Mouse (Mus musculus): ENCODE measurements around the gene Ppp1r32. TPM values are rescaled to one million over a fixed set of nuclear protein-coding genes. Genes with fewer than 3 reads are reported as not detected.

Ppp1r32 gene
- polyA plus RNA-seq, 1 experiment from 2014 or later: 0.15 TPM

DNA sequence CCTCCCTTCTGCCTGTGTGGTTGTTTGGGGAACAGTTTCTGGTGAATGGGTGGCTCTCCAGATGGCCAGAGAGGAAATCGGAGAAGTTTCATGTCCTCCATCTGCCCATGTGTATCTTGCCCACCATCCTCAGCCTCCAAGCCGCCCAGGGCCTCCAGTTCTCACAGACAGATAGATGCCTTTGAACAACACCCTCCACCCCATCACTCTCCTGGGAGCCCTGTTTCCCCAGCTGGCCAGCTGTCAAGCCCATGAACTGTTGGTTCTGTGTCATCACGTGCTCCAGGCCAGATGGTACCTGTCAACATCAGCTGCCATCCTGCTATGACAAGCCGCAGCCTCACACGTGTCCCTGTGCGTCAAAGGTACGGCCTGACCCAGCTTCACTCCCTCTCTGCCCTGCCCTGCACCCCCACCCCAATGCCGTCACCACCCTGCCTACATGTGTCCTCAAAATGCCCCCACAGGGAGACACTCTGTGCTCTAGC is 13.5 kb downstream of the Ppp1r32 start:
- DNase-seq (peak; percentile 55), ATAC-seq (peak; percentile 73)
- no peak overlapping the region for H3K9ac ChIP-seq (replicated peaks)
- peak overlapping the region; percentile 24; the same call in 1 of the 2 replicates for H3K27ac ChIP-seq (ENCODE audit: low read depth)
- H3K4me1 ChIP-seq (ENCODE audit: insufficient read depth): 0 out of 2 replicates have a peak, but pooled peaks cover 1% of the 10 kb centered on the region
- 52% methylated on average over 8 of the region's 8 CpGs for WGBS (ENCODE audit: insufficient replicate concordance)
- no peak overlapping the region for H3K4me3 ChIP-seq (ENCODE audit: low read depth, low read length)
- H3K4me2 ChIP-seq (ENCODE audit: low read depth, low read length): no peak overlapping the region
- H3K36me3 ChIP-seq (replicated peaks; ENCODE audit: insufficient read depth, low read length): no peaks in the 10 kb centered on the region
- TF ChIP-seq CTCF (IDR thresholded peaks at IDR 0.05; ENCODE audit: low read depth) (no peak), EP300 (IDR thresholded peaks at IDR 0.05; ENCODE audit: low read depth) (no peak)
- no peaks in the 10 kb centered on the region for H3K27me3 ChIP-seq (ENCODE audit: insufficient read depth, low read length)
- H3K9me3 ChIP-seq (ENCODE audit: low read length): no peaks in the 10 kb centered on the region

DNA sequence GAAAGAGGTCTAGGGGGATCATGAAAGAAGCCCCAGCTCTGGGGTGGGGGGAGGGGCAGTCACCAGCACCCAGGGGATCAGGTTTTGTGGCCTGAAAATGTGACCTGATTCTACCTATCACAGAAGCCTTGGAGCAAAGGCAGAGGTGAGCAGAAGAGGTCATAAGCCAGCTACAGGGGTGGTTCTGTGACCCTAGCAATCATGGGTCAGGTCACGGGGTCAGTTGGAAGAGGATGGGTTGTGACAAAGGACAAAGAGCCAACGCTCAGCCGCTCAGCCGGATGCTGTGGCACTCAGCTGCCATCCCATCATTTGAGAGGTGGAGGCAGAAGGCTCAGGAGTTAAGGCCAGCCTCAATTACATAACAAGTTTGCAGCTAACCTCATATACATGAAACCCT is 18.3 kb downstream of the Ppp1r32 start:
- Histone ChIP-seq H3K4me2 (ENCODE audit: low read depth, low read length) (no peak overlapping the region), H3K27ac (ENCODE audit: low read depth) (no peak overlapping the region), H3K9ac (replicated peaks) (no peak overlapping the region), H3K27me3 (ENCODE audit: insufficient read depth, low read length) (peaks cover 20% of the 10 kb centered on the region), H3K36me3 (replicated peaks; ENCODE audit: insufficient read depth, low read length) (no peaks in the 10 kb centered on the region), H3K9me3 (ENCODE audit: low read length) (no peaks in the 10 kb centered on the region), H3K4me1 (ENCODE audit: insufficient read depth) (0 out of 2 replicates have a peak, but pooled peaks cover 3% of the 10 kb centered on the region), H3K4me3 (ENCODE audit: low read depth, low read length) (no peak overlapping the region)
- no peak for ATAC-seq
- no peak for DNase-seq
- no peak for TF ChIP-seq EP300 (IDR thresholded peaks at IDR 0.05; ENCODE audit: low read depth)
- TF ChIP-seq CTCF (IDR thresholded peaks at IDR 0.05; ENCODE audit: low read depth): no peak
- whole genome bisulfite sequencing (ENCODE audit: insufficient replicate concordance): 38% methylated on average over 4 of the region's 4 CpGs

DNA sequence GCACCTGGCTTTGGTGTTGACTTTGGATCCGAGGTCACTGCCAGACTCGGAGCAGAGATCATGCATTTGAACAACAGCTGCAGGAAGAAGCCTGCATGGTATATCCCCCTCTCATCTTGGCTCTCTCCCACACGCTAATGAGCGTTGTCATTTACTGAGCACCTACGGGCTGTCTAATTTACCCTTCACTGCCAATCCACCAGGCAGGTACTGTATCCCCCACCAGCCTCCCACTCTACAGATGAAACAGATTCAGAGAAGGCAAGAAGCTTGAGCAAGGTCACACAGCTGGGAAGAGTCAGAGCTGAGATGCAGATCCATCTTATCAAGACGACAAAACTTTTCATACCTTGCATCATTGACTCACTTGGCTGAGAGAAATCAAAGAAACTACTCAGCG is 21.1 kb downstream of the Ppp1r32 start:
- Histone ChIP-seq H3K36me3 (replicated peaks; ENCODE audit: insufficient read depth, low read length) (no peaks in the 10 kb centered on the region), H3K27me3 (ENCODE audit: insufficient read depth, low read length) (peaks cover 47% of the 10 kb centered on the region), H3K9ac (replicated peaks) (no peak overlapping the region), H3K4me3 (ENCODE audit: low read depth, low read length) (no peak overlapping the region), H3K9me3 (ENCODE audit: low read length) (no peaks in the 10 kb centered on the region), H3K4me2 (ENCODE audit: low read depth, low read length) (no peak overlapping the region), H3K4me1 (ENCODE audit: insufficient read depth) (peaks cover 13% of the 10 kb centered on the region; the same call in 1 of the 2 replicates), H3K27ac (ENCODE audit: low read depth) (no peak overlapping the region)
- ATAC-seq (no peak), DNase-seq (no peak)
- TF ChIP-seq CTCF (IDR thresholded peaks at IDR 0.05; ENCODE audit: low read depth) (no peak), EP300 (IDR thresholded peaks at IDR 0.05; ENCODE audit: low read depth) (no peak)
- 45% methylated on average over 7 of the region's 7 CpGs for WGBS (ENCODE audit: insufficient replicate concordance)

GRCm38 (mm10) chr19:10459907-10460306 is 22.8 kb downstream of the Ppp1r32 start:
- Histone ChIP-seq H3K4me2 (ENCODE audit: low read depth, low read length) (no peak overlapping the region), H3K27ac (ENCODE audit: low read depth) (no peak overlapping the region), H3K9ac (replicated peaks) (no peak overlapping the region), H3K27me3 (ENCODE audit: insufficient read depth, low read length) (peaks cover 64% of the 10 kb centered on the region), H3K36me3 (replicated peaks; ENCODE audit: insufficient read depth, low read length) (no peaks in the 10 kb centered on the region), H3K4me3 (ENCODE audit: low read depth, low read length) (no peak overlapping the region), H3K4me1 (ENCODE audit: insufficient read depth) (peaks cover 13% of the 10 kb centered on the region; the same call in 1 of the 2 replicates), H3K9me3 (ENCODE audit: low read length) (no peaks in the 10 kb centered on the region)
- no peak for DNase-seq
- TF ChIP-seq EP300 (IDR thresholded peaks at IDR 0.05; ENCODE audit: low read depth): no peak
- TF ChIP-seq CTCF (IDR thresholded peaks at IDR 0.05; ENCODE audit: low read depth): no peak
- 59% methylated on average over 11 of the region's 11 CpGs for WGBS (ENCODE audit: insufficient replicate concordance)
- no peak for ATAC-seq

DNA sequence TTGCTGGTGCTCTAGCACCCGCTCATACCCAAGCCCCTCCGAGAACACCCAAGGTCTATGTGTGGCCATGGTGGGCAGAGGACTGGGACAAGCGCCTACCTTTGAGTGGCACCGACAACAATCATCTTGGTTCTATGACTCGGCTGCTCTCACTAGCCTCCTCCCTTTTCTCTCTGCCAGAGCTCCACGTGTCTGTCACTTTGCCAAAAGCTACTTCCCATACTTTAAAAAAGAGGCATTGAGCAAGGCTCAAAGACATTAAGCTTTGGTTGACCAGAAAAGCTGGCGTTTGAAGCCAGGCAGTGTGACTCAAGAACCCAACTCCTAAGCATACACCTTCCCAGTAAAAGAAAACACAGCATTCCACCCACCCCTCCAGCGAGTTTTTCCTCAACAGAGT is 24.6 kb downstream of the Ppp1r32 start:
- 25% methylated on average over 8 of the region's 8 CpGs for WGBS (ENCODE audit: insufficient replicate concordance)
- ATAC-seq (no peak), DNase-seq (no peak)
- Histone ChIP-seq H3K36me3 (replicated peaks; ENCODE audit: insufficient read depth, low read length) (no peaks in the 10 kb centered on the region), H3K9me3 (ENCODE audit: low read length) (no peaks in the 10 kb centered on the region), H3K9ac (replicated peaks) (no peak overlapping the region), H3K4me3 (ENCODE audit: low read depth, low read length) (no peak overlapping the region), H3K4me1 (ENCODE audit: insufficient read depth) (peaks cover 9% of the 10 kb centered on the region; the same call in 1 of the 2 replicates), H3K27ac (ENCODE audit: low read depth) (no peak overlapping the region), H3K27me3 (ENCODE audit: insufficient read depth, low read length) (peaks cover 77% of the 10 kb centered on the region), H3K4me2 (ENCODE audit: low read depth, low read length) (no peak overlapping the region)
- TF ChIP-seq EP300 (IDR thresholded peaks at IDR 0.05; ENCODE audit: low read depth): no peak
- TF ChIP-seq CTCF (IDR thresholded peaks at IDR 0.05; ENCODE audit: low read depth): no peak

- ATAC-seq (peak; percentile 36), DNase-seq (peak; percentile 60)
- Histone ChIP-seq H3K36me3 (replicated peaks; ENCODE audit: insufficient read depth, low read length) (no peaks in the 10 kb centered on the region), H3K9me3 (ENCODE audit: low read length) (no peaks in the 10 kb centered on the region), H3K4me3 (ENCODE audit: low read depth, low read length) (peak overlapping the region; percentile 39; the same call in 1 of the 2 replicates), H3K27ac (ENCODE audit: low read depth) (no peak overlapping the region), H3K27me3 (ENCODE audit: insufficient read depth, low read length) (peaks cover 80% of the 10 kb centered on the region), H3K4me1 (ENCODE audit: insufficient read depth) (peaks cover 9% of the 10 kb centered on the region; the same call in 1 of the 2 replicates), H3K4me2 (ENCODE audit: low read depth, low read length) (peak overlapping the region; percentile 67), H3K9ac (replicated peaks) (no peak overlapping the region)
- TF ChIP-seq EP300 (IDR thresholded peaks at IDR 0.05; ENCODE audit: low read depth): no peak
- TF ChIP-seq CTCF (IDR thresholded peaks at IDR 0.05; ENCODE audit: low read depth): no peak
- WGBS (ENCODE audit: insufficient replicate concordance): under 1% methylated on average over 32 of the region's 34 CpGs
These were observed 25.3 kb downstream of the Ppp1r32 start for GRCm38 (mm10) chr19:10457484-10457800.
